ENCODE assay signal across 8 mouse cellular contexts in the genomic region with DNA sequence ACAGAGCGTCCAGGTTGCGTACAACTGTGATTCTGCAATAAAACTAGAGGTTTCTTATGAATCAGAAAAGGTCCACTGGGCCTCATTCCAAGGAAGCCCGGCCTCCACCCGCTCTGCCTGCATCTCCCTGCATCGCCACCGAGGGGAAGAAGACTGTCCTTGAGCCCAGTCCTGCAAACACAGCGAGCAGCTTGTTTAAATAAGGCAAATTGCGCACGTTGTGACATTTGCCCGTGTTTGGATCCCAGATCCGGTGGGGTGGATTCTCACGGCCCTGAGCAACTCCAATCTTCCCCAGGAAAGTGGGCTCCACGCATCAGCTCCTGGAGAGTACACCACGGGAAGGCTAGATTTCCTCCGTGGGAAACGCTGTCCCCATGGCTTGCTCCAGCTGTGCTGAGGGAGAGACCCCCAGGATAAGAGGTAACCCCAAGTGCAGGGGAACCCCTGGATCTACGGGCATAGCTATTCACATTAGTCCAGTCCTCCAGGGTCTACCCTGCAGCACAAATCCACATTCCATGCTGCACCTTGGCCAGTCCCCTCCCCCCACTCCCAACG. TPM values are rescaled to one million over a fixed set of nuclear protein-coding genes. Genes with fewer than 3 reads are reported as not detected.
DNase-seq lines count a peak whose midpoint lies in the region; TF ChIP-seq lines count a peak whose summit lies in the region.

No protein-coding gene starts in this region.

- TF ChIP-seq POLR2A in lung, adult 2 months (IDR thresholded peaks at IDR 0.05; ENCODE audit: borderline replicate concordance, extremely low read depth, low read depth, low read length), result no peak
- no peak for TF ChIP-seq POLR2A in liver, adult 2 months (IDR thresholded peaks at IDR 0.05; ENCODE audit: extremely low read depth, insufficient read depth, low read length)

- no peak for DNase-seq in lung, adult 2 months
- DNase-seq in lung, adult 18-20 months, result no peak
- peak; percentile 84 to 85 for DNase-seq in adrenal gland, postnatal 36 days
- DNase-seq in heart, embryonic 10.5 days (ENCODE audit: low spot score), result no peak
- DNase-seq in liver, adult 2 months (ENCODE audit: extremely low read depth, low read depth, low spot score), result peak; percentile 79
- DNase-seq in testis, postnatal 10 days (ENCODE audit: low spot score), result peak; percentile 78
- DNase-seq in frontal cortex, postnatal 14 days (ENCODE audit: low spot score in 2 of 2), result no peak
- no peak for DNase-seq in left cerebral cortex, adult 8-10 months (ENCODE audit: low spot score in 2 of 2)

- WGBS in lung, adult 2 months, result 22% methylated on average over 18 of the region's 18 CpGs
- 51% methylated on average over 18 of the region's 18 CpGs for WGBS in heart, embryonic 10.5 days
- 15% methylated on average over 18 of the region's 18 CpGs for WGBS in liver, adult 2 months

- no peak overlapping the region for H3K9ac ChIP-seq in liver, adult 2 months (ENCODE audit: low read depth, low read length)

- no peaks in the 10 kb centered on the region for H3K9me3 ChIP-seq in heart, embryonic 10.5 days

- peaks cover 11% of the 10 kb centered on the region for H3K4me1 ChIP-seq in lung, adult 2 months (ENCODE audit: control insufficient read depth, insufficient read depth, low read length)
- H3K4me1 ChIP-seq in heart, embryonic 10.5 days, result peaks cover 48% of the 10 kb centered on the region
- H3K4me1 ChIP-seq in liver, adult 2 months (ENCODE audit: control insufficient read depth, insufficient read depth, low read length), result peaks cover 12% of the 10 kb centered on the region

- H3K36me3 ChIP-seq in heart, embryonic 10.5 days, result no peaks in the 10 kb centered on the region
- H3K36me3 ChIP-seq in liver, adult 2 months (ENCODE audit: control insufficient read depth, insufficient read depth, low read length), result no peaks in the 10 kb centered on the region

- H3K27me3 ChIP-seq in heart, embryonic 10.5 days (ENCODE audit: insufficient read depth, poor library complexity, severe bottlenecking), result peaks cover 4% of the 10 kb centered on the region; the same call in 1 of the 2 replicates
- no peaks in the 10 kb centered on the region for H3K27me3 ChIP-seq in liver, adult 2 months (ENCODE audit: control insufficient read depth, insufficient read depth, low read length)

- H3K79me2 ChIP-seq in liver, adult 2 months (ENCODE audit: control insufficient read depth, insufficient read depth, low read length), result no peaks in the 10 kb centered on the region

- H3K4me3 ChIP-seq in lung, adult 2 months (replicated peaks; ENCODE audit: extremely low read depth, low read depth, low read length), result peak overlapping the region; percentile 36
- H3K4me3 ChIP-seq in heart, embryonic 10.5 days, result no peak overlapping the region
- no peak overlapping the region for H3K4me3 ChIP-seq in liver, adult 2 months (ENCODE audit: insufficient read depth, low read depth, low read length)

- TF ChIP-seq CTCF in lung, adult 2 months (IDR thresholded peaks at IDR 0.05; ENCODE audit: insufficient read depth, low read length), result no peak
- TF ChIP-seq CTCF in liver, adult 2 months (IDR thresholded peaks at IDR 0.05; ENCODE audit: low read depth, low read length), result peak; percentile 49

- peak overlapping the region; percentile 82 for H3K27ac ChIP-seq in heart, embryonic 10.5 days
- H3K27ac ChIP-seq in liver, adult 2 months (replicated peaks; ENCODE audit: insufficient read depth, low read depth, low read length), result no peak overlapping the region

RNA-seq across cellular contexts. Expression of gene Pofut2, which starts 7.7 kb away (rescaled TPM):
- polyA plus RNA-seq in lung, adult 2 months (2012; rRNA removed), result 81.3 and 81.6 TPM in 2 replicates
- 100 to 1,000 TPM in 1 of 2 experiments, 10 to 100 TPM in 1; 69.1 to 108 TPM for total RNA-seq in adrenal gland, postnatal 36 days (2021)
- polyA plus RNA-seq in heart, embryonic 10.5 days (2016; fragmentation: Nextera tagmentation; extraction: Ambion mirVana), result 119 and 137 TPM in 2 replicates
- 6.9 and 9.5 TPM in 2 replicates for total RNA-seq in liver, adult 2 months (2014; rRNA removed)
- 16.4 and 23.0 TPM in 2 replicates for polyA plus RNA-seq in liver, adult 2 months (2012; rRNA removed)
- total RNA-seq in left cerebral cortex, adult 8-10 months (2022), result 10 to 100 TPM; 27.8 to 34.4 (median 30.4) TPM

Comparison
In these comparisons a context has a peak if more than half of its experiments do, and no peak if none do; other contexts are left out.
1. DNase-seq: peak in adrenal gland, postnatal 36 days (2 of 2), liver, adult 2 months (single experiment) and testis, postnatal 10 days (single experiment); none in lung, adult 2 months (single experiment), lung, adult 18-20 months (0 of 2), heart, embryonic 10.5 days (single experiment), frontal cortex, postnatal 14 days (0 of 2) and left cerebral cortex, adult 8-10 months (0 of 2).